Mouse (Mus musculus): ENCODE measurements at regions not wholly inside any gene's neighbourhood (a gene's known extent, or its start where the extent isn't known, plus 50 kb on each side); places are given as distances from the start of the nearest gene placed in this dataset.

DNA sequence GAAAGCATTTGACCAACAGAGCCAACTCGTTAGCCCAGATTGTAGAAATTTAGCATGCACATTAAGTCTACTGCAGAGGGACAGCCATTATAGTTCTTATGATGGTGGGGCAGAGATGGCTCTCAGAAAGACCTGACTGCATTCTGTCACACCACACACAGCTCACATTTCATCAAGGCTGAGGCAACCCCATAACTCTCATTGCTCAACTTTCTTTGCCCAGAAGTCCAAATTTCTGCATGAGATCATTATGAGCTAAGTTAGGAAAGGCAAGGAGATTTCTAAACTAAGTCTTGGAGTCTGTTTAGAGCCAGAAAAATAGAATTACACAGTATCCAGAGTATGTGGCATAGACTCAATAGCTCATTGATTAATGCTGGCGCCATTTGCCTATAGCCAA lies 59.0 kb upstream of the Dusp10 start:
- no peak for DNase-seq (ENCODE audit: extremely low read depth, low read depth, low spot score)

DNA sequence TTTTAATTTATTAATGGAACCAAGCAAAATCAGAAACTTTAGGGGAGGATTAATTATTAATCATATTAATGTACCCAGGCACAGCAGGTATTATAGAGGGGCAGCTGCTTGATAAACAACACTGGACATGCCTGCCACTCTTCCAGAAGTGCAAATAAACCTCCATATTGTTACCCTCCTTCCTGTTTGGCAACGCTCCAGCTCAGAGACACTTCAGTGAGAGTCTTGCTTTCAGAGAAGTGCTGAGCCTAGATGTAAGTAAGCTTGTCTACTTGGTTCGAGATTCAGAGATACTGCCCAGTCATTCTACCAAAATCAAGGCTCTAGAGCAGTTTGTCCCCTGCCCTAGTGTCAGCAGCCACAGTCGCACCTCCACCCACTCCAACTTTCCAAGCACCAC lies 56.7 kb upstream of the Dusp10 start:
- no peak for DNase-seq (ENCODE audit: extremely low read depth, low read depth, low spot score)

DNA sequence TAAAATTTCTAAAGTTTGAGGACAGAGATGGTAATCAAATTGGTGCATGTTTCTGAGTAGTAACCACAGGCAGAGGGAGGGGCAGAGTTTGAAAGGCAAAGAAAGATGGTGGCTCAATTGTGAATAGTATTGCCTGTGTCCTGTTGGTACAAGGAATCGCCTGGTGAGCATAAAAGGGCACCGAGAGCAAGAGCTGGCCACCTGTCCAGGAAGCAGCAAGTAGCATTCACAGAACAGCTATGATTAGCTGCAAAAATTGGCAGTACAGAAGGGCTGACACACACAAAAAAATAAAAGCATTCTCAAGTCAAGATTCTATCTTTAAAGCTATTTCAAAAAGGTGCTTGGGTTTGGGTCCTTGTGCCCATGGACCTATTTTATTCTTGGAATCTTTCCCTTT lies 51.7 kb upstream of the Dusp10 start:
- no peak for DNase-seq (ENCODE audit: extremely low read depth, low read depth, low spot score)

DNA sequence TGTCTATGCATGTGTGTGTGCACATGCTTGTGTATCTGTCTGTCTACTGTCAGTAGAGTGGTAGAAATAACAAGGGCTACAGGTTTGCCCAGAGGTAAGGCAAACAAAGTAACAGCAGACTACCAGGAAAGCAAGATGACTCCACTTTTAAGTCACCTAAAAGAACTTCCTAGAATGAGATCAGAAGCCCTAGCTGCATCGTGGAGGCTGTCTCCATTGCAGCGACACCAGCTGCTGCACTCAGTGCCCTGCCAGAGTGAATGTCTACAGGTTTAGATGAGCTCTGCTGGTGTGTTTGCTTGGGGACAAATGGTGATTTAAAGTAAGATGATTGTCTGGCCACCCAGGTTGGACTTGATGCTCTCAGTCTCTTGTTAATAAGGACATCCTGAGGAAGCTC lies 50.6 kb upstream of the Dusp10 start:
- no peak for DNase-seq (ENCODE audit: extremely low read depth, low read depth, low spot score)

DNA sequence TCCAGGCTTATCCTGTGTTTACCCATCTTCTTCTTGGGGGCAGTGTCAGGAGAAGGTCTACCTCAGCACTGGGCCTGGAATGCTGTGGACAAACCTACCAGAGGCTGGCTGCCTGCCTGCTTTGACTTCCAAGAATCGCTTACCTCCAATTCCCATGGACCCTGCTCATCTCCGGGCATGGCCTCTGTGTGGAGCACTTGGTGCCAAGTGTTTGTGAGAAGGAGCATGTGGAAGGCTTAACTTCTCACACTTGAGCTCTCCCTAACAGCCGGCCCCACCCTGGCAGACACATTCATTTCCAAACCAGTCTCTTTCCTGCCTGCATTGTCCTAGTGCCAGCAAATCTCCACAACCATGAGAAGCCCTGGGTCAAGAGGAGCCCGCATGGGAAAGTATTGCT lies 49.8 kb upstream of the Dusp10 start:
- DNase-seq (ENCODE audit: extremely low read depth, low read depth, low spot score), result no peak

Measured in fat pad, adult 2 months (tissue).